8 mouse cellular contexts compared by ENCODE assay signal in genomic region chr10:67858878-67859277, GRCm38 (mm10). TPM values are rescaled to one million over a fixed set of nuclear protein-coding genes. Genes with fewer than 3 reads are reported as not detected.
DNase-seq lines count a peak whose midpoint lies in the region; ATAC-seq and TF ChIP-seq lines count a peak whose summit lies in the region.
"Had no signal": no experiment of that assay in that cellular context is flagged by ENCODE, and none has a peak within 500 bp of the region (broad histone marks: within the 10 kb centered on the region; RNA-seq: fewer than 3 reads in every experiment).

No protein-coding gene starts in this region.

- no peak for TF ChIP-seq POLR2A in cerebellum, adult 2 months (IDR thresholded peaks at IDR 0.05; ENCODE audit: borderline replicate concordance, insufficient read depth, low read length)

- H3K27ac ChIP-seq in cerebellum, adult 2 months (ENCODE audit: insufficient read depth, low read length): no peak overlapping the region
- no peak overlapping the region for H3K27ac ChIP-seq in midbrain, embryonic 15.5 days

- peak; percentile 59 for ATAC-seq in midbrain, embryonic 15.5 days (replicated peaks)

- WGBS in cerebellum, adult 2 months: 14% methylated on average over 8 of the region's 8 CpGs
- WGBS in midbrain, embryonic 15.5 days: 16% methylated on average over 8 of the region's 8 CpGs

- intact Hi-C loops in left cerebral cortex, postnatal 14 days (cut with DNase I): loop anchor here (2.0 kb wide), 2 partner anchors 322 to 544 kb away; no protein-coding TSS in a partner anchor

- H3K27me3 ChIP-seq in cerebellum, adult 2 months (ENCODE audit: control insufficient read depth, insufficient read depth, low read length): no peaks in the 10 kb centered on the region
- no peaks in the 10 kb centered on the region for H3K27me3 ChIP-seq in midbrain, embryonic 15.5 days (replicated peaks)

- H3K9me3 ChIP-seq in midbrain, embryonic 15.5 days: no peaks in the 10 kb centered on the region

- TF ChIP-seq CTCF in cerebellum, adult 2 months (IDR thresholded peaks at IDR 0.05; ENCODE audit: borderline replicate concordance, insufficient read depth, low read depth, low read length): peak; percentile 76

- H3K4me2 ChIP-seq in midbrain, embryonic 15.5 days: no peak overlapping the region

- H3K4me3 ChIP-seq in cerebellum, adult 2 months (replicated peaks; ENCODE audit: insufficient read depth, low read depth, low read length): no peak overlapping the region
- H3K4me3 ChIP-seq in midbrain, embryonic 15.5 days: no peak overlapping the region
- H3K4me3 ChIP-seq: myocyte had no signal

- no peak overlapping the region for H3K9ac ChIP-seq in midbrain, embryonic 15.5 days

- peak; percentile 50 for DNase-seq in T-cell, adult 2 months (ENCODE audit: low spot score)
- DNase-seq in cerebellum, adult 2 months: peak; percentile 51 to 63
- DNase-seq in frontal cortex, postnatal 10 days (ENCODE audit: low spot score in 2 of 2): peak; percentile 62 to 76
- DNase-seq in induced T-regulatory cell, adult 2 months (ENCODE audit: low read depth): peak; percentile 83
- peak; percentile 90 to 91 for DNase-seq in left cerebral cortex, postnatal 14 days (ENCODE audit: low spot score in 2 of 2)
- peak; percentile 33 for DNase-seq in spleen, adult 12 weeks (ENCODE audit: low spot score)

- no peaks in the 10 kb centered on the region for H3K4me1 ChIP-seq in cerebellum, adult 2 months (ENCODE audit: control insufficient read depth, insufficient read depth, low read length)
- no peaks in the 10 kb centered on the region for H3K4me1 ChIP-seq in midbrain, embryonic 15.5 days

- no peaks in the 10 kb centered on the region for H3K36me3 ChIP-seq in midbrain, embryonic 15.5 days (replicated peaks)

RNA-seq across cellular contexts. Expression of gene Zfp365, which starts 53.6 kb away (rescaled TPM):
- 32.2 and 39.7 TPM in 2 replicates for polyA plus RNA-seq in cerebellum, adult 2 months (2012; rRNA removed)
- total RNA-seq in left cerebral cortex, postnatal 14 days (2021): 100 to 1,000 TPM; 299 to 313 TPM
- 5.4 and 5.8 TPM in 2 replicates for polyA plus RNA-seq in midbrain, embryonic 15.5 days (2015; fragmentation: Nextera tagmentation; extraction: Ambion mirVana)

Comparison
In these comparisons a context has a peak if more than half of its experiments do, and no peak if none do; other contexts are left out.
1. DNase-seq: peak in every context shown above with its lines; median percentile 90 in left cerebral cortex, postnatal 14 days; 83 in induced T-regulatory cell, adult 2 months; 69 in frontal cortex, postnatal 10 days; 57 in cerebellum, adult 2 months; 50 in T-cell, adult 2 months; 33 in spleen, adult 12 weeks.